Mouse (Mus musculus) frontal cortex, adult 2 months (tissue): ENCODE data around the gene Eif5a. TPM values are rescaled to one million over a fixed set of nuclear protein-coding genes. Genes with fewer than 3 reads are reported as not detected.
"Not testable (repeated sequence)": the region's sequence is repeated elsewhere in the genome, so short reads cannot be mapped to it uniquely, and the experiment has no call there.

ENCODE experiments used
- DNase-seq, 2 experiments: peaks; one replicate each; pipeline ENCODE4 v3.0.0; 2022; ENCODE audit warnings: low spot score in 1 of 2; ENCODE audit errors: extremely low spot score in 1 of 2
- polyA plus RNA-seq: library from polyadenylated mRNA; depleted of rRNA; stranded (reverse); fragments of >200 nt; gene quantifications from 2 replicates; pipeline ENCODE4 v1.2.3, GENCODE M21; 2012

The Eif5a gene
- polyA plus RNA-seq, 1 experiment: 630 TPM

DNA sequence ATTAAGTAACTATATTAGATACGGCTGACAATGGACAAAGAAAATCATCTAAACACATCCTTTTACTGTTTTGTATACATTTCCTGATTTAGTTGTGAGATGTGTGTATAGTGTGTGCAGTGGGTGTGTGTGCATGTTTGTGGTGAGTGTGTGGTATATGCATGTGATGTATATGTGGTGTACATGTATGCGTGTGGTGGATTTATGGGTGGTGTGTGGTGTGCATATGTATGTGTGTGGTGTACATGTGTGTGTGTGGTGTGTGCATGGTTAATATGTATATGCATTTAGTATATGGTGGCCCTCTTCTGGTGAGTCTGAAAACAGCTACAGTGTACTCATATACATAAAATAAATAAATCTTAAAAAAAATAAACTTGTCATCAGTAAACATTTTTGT, 5.7 kb upstream of the Eif5a start:
- DNase-seq: no peak

DNA sequence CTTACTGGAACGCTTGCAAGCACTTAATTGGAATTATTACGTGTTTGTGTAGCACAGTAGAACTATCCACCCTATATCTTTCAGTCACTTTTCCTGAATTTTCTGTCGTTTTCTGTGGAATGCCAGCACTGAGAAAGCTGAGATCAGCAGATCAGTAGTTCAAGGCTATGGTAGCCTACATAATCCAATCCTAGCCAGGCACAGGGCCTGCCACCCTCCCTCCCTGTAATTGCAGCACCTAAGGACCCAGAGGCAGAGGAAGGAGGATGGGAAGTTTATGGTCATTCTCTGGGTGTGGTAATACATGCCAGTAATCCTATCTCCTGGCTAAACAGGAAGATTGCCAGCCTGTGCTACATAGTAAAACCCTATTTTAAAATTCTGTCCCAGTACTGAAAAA, 1.0 kb upstream of the Eif5a start:
- no peak for DNase-seq

DNA sequence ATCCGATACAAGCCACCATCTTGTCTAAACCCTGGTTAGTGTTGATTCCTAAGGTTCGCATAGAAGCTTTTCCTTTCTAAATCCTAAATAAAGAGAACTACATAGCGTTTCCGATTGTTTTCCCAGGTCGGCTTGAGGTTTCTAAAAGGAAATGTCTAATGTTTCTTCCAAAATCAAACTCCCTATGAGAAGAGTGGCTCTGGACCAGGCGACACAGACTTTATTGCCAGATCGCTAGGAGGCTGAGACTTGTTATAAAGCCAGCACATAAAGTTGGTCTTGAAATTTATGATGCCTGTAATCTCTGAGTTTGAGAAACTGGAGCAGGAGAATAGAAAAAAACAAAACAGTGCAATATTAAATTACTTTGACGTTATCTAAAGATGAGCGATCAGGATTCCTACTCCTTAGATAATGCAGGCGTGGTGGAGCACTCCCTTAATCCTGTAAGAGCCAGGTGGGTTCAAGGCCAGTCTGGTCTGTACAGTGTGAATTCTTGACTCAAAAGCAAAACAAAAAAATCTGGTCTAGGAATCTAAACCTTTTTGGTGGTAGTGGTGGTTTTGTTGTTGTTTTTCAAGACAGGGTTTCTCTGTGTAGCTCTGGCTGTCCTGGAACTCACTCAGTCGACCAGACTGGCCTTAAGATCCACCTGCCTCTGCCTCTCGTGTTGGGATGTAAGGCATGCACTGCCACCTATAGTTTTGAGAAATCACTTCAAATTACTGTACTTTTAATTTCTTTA, 426 bp upstream of the Eif5a start:
- DNase-seq: no peak

DNA sequence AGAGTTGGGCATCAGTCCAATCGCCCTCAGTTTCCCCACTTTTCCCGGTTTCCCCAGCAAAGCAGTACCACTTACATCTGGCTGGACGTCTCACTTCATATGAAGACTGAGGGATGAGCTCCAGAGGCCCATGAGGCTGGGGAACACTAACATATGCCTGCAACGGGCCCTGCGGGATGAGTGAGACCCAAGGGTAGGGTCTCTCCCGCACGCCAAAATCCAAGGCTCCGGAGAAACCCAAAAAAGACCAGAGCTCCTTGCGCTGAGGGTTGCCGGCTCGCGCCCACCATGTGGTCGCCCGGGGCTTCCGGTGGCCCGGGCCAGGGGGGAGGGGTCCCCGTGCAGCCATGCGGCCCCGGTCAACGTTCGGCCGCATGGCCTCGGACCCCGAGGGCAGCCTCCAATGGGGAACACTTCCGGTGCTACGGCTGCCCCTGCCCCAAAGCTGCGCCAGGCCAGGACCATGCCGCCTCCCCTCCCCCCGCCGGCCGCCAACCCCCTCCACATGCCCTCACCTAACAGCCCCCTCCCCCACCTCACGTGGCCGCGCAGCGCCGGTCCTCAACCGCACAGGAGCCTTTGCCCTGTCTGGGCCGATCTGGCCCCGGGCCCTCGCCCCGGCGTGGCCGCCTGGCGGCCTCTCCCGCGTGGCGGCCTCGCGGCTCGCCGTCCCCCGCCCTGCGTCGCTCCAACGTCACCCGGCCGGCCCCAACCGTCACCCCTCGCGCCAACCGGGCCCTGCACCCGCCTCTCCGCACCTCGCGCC, 1.3 kb downstream of the Eif5a start:
- DNase-seq: no peak

DNA sequence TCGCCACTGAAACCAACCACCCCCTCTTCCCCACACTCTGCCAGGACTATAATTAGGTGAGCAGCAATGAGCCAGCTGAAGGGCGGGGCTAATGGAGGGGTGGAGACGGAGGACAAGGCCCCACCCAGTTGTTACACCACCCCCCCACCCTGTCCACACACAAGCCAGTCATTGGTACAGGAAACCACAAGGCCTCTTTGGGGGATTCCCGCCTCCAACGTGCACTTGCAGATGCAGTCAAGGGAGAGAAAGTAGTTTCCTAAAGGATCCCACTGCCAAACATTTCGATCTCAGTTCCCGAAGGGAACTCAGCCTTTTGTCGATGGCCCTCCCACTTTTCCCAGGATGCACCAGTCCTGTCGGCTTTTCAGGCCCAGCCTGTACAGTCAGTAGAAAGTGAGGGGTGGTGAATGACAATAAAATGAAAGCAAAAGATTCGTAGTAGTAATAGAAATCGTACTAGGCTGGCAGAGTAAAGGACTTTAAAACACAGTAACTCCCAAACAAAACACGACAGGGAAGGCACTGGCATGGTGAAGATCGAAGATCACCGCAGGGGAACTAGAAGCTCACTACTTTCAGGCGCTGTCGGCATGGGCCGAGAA, 2.0 kb downstream of the Eif5a start:
- peak in 1 of 2 experiments; percentile 53 for DNase-seq

DNA sequence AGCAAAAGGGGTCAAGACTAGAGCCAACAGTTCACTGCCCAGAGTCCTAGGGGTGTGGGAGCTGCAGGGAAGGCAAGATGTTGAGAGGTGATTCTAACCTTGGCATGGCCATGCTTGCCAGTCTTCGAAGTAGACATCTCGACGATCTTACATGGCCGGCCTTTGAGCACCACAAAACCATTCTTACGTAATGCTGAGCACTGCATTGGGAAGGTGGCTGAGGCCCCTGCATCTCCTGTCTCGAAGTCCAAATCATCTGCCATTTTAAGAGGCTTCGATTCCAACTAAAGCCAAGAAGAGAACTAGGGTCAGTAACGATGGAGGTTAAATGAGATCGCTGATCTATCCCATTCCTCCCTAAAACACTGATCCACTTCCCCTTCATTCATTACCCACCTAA, 2.7 kb downstream of the Eif5a start:
- no peak for DNase-seq

DNA sequence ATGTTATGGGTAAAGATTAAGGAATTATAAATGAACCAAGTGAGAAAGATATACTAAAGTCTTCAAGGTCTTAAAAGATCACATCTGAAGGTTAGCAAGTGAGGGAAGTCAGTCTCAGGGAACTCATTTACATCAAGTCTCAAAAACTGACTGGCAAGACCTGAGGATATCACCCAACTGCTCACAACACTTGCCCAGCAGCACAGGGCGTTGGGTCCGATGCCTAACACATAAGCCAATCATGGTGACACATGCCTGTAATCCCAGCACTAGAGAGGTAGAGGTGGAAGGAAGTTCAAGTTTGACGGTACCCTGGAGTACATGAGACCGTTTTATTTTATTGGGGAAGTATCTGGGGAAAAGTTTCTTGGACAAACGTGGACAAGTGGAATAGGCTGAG, 3.6 kb downstream of the Eif5a start:
- DNase-seq: no peak

DNA sequence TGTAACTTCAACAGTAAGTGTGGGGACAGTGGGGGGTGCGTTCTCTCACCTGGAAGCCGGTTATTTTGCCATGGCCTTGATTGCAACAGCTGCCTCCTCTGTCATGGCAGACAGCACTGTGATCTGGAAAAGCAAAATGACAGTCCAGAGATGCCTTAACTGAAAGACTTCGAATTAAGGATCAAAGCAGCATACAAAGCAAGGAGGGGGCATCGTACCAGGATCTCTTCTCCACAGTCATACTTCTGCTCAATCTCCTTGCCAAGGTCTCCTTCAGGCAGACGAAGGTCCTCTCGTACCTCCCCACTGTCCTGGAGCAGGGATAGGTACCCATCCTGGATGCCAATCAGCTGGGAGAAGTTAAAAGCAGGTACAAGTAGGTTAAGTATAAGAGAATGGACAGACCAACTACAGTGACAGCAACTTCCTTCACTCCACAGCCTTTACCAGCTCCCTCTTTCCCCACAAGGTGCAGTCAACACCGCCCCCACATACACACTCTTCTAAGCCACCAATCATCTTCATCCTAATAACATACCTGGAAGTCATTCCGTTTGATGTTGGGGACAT, 4.3 kb downstream of the Eif5a start:
- DNase-seq: no peak

DNA sequence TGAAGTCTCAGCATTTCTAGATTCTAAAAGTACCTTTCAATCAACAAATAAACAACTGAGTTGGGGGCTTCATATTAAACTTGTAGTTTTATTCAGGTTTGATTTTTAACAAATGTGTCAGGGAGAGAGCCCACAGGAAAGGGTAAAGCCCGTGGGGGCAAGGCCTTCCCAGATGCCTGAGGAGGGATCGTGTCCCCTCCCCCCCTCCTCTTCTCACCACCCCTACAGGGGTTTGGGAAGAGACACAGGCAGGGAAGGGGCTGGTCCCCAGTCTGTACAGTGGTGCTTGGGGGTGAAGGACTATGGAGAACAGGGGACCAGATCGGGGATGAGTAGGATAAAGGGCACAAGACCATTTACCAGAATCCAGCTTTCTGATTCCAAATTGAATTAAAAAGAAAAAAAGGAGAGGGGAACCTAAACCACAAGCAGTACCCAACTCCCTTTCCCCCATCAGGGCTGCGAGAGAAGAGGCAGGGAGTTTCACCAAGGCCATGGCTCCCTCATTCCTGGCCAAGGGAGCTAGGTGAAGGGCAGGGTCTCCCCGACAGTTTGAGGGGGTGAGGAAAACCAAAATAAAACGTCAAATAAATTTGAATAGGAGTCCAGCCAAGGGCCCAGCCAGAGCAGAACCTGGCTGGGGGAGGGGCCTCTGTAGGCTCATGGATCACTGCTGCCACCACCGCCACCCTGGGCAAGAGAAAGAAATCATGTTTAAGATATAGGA, 4.9 kb downstream of the Eif5a start:
- DNase-seq: not testable (repeated sequence)

DNA sequence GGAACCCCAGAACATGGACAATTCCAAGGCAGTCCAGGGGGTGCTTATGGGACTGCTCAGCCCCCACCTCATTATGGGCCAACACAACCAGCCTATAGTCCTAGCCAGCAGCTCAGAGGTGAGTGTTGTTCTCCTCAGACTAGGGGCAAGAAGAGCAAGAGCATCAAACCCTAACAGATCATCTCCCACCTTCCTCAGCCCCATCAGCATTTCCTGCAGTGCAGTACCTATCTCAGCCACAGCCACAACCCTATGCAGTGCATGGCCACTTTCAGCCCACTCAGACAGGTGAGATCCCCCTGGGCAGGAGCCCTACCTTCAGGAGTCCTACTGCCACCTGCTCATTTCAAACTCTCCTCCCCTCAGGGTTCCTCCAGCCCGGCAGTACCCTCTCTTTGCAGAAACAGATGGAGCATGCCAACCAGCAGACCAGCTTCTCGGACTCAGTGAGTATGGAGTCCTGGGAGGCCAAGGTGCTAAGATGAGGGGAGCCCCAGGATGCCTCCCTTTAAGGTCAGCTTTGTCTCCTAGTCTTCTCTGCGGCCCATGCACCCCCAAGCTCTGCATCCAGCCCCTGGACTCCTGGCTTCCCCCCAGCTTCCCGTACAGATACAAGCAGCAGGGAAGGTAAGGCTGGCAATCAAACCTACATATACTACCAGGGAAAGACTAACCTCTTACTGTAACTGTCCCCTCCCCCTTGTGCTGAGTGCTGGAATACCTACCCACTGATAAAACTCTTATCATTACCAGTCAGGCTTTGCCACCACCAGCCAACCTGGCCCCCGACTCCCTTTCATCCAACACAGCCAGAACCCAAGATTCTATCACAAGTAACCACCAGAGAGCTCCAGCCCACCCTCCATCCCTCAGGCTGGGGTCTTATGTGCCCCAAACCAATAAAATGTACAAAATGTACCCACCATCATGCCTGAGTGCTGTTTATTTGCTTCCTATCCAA, 5.8 kb downstream of the Eif5a start:
- DNase-seq: no peak

DNA sequence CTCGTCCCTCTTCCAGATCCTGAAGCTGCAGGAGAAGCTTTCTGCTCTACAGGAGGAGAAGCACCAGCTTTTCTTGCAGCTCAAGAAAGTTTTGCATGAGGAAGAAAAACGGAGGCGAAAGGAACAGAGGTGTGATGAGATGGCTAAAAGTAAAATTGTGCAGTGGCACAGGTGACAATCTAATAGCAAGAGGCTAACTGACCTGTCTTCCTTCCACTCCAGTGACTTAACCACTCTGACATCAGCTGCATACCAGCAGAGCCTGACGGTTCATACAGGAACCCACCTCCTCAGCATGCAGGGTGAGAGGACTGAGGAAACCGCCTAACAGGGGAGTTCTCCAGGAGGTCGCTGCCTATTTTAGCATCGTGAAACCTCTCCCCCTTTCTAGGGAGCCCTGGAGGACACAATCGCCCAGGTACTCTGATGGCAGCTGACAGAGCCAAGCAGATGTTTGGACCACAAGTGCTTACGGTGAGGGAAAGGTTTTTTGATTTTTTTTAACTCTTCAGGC, 6.8 kb downstream of the Eif5a start:
- no peak for DNase-seq

DNA sequence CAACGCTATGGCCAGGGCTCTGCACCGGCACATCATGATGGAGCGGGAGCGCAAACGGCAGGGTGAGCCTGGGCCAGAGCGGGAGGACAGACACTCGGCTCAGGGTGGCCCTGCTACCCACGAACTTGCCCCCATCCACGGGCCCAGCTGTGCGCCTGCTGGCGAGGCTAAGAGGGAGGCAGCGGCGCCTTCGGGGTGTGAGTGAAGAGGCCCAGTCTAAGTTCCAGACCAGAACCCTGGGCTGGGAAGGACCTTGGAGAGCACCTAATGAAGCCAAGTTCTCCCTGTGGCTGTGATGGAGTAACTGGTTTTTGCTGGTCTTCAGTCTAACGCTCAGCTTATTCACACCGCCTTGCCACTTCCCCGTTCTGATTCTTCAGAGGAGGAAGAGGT, 7.4 kb downstream of the Eif5a start:
- DNase-seq: no peak

DNA sequence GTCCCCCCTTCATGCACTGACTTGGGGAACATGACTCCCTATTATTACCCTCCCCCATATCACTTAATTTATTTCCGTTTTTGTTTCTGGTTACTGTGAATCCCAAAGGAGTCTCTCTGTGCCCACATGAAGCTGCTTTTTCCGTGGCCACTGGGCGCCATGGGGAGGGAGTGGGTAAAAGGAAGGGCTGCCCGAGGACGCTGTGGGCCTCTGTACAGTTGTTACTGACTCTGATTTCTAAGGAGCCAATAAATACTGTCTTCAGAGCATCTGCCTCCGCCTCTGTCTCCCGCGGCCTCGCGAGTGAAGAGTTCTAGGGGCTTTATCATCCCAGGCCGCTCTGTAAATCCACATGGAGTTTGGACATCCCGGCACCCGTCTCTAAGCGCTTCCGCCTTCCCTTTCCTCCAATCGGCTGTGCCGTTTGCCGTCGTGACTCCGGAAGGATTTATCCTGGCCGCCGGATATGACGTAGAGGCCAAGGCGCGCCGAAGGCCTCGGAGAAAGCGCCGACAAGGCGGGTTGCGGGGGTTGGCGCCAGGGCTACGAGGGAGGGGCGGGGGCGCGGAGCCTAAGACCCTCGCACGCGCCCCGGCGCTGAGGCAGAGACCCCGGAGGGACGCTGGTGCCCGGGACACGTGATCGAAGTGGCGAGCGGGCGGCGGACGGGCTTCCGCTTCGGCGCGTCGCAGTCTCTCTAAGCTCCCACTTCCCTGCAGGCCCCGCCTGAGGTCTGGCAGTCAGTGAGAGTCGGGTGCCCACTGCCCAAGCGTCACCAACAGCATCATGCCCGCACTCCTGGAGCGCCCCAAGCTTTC, 8.0 kb downstream of the Eif5a start, which contains the start of gene Gps2:
Gps2 (plus strand) TSS at position 335 of the 818 bp plus-strand sequence.
- peak; percentile 88 to 96 for DNase-seq

DNA sequence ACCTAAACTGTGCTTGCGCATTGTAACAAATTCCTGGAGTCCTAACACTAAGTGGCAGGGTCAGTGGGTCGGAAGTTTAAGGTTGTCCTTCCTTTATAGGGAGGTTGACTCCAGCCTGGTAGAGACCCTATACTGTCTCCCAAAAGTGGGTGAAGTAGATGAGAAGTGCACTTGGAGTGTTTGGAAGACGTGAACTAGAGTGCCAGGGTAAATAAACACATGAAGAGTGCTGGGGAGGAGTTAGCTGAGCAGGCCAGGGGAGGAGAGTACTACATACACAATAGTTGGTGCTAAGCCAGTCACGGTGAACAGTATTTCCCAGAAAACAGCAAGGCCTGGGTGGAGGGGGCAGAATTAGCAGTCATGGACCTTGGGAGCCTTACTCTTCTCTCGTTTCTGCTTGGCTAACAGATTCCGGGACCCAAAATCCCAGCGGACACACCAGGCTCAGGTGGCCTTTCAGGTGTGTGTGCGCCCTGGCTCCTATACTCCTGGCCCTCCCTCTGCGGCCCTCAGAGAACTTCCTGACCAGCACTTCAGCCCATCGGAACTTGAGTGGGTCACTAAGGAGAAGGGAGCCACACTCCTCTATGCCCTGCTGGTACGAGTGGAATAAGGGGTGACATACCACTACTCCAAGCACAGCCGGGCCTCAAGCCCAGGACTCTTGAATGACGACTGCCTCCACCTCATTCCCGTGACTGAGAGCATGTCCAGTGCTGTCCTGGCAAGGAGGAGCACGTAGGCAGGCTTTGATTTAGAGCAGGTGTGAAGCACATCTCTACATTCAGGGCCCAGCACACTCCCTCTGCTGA, 8.8 kb downstream of the Eif5a start:
- no peak for DNase-seq

DNA sequence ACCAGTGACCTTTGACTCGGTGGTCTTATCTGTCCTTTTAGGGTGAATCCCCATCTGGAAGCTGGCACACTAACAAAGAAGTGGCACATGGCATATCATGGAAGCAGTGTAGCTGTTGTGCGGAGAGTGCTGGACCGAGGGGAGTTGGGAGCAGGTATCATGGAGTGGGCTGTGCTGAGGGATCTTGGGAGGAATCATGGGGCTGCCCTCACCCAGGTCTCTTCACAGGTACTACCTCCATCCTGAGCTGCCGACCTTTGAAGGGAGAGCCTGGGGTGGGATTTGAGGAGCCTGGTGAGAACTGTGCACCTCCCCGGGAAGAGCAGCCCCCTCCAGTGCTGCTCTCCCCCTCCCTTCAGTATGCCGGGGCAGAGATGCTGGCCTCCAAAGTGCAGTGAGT, 10.1 kb downstream of the Eif5a start:
- no peak for DNase-seq

DNA sequence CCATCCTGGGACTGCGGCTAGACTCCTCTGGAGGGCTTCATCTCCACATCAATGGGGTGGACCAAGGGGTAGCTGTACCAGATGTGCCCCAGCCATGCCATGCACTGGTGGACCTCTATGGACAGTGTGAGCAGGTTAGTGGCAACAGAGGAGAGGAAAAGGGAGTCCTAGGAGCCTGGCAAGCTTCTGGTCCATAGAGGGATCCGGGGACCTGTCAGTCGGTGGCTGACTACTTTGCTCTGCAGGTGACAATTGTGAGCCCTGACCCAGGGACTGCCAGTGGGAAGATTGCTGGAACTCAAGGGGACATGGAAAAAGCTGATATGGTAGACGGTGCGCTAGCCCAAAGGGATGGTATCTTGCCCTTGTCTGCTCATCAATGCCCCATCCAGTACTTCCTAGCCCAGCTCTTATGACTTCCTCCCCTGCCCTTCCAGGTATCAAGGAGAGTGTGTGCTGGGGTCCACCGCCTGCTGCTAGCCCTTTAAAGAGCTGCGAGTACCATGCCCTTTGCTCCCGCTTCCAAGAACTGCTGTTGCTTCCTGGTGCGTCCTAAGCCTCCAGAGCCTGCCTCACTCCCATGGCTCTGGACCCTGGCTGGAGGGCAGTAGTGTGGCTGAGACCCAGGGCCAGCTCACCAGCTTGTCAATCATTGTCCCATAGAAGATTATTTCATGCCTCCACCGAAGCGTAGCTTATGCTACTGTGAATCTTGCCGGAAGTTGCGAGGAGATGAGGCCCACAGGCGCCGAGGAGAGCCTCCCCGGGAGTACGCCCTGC, 10.8 kb downstream of the Eif5a start:
- DNase-seq: no peak

DNA sequence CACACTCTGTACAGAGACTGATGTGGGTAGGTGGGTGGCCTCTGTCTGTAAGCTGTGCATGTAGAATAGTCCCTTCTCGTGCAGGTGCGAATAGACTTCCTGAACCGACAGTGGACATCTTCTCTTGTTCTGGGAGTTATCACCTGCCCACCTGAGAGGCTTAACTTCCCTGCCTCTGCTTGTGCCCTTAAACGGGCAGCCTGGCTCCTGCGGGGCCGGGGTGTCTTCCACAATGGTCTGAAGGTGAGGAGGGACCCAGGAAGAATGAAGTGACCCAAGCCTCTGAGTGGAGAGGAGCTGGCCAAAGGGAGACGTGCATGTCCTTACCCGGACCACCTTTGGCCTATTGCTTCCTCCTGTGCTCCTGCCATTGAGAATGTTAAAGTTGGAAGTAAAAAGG, 11.6 kb downstream of the Eif5a start:
- no peak for DNase-seq
